Mouse (Mus musculus): ENCODE results near the gene 4931417E11Rik. TPM values are rescaled to one million over a fixed set of nuclear protein-coding genes. Genes with fewer than 3 reads are reported as not detected.
A peak's percentile ranks its signal among the peaks of the same experiment; 100 is the strongest.

The 4931417E11Rik gene
- not detected for total RNA-seq (2021)
- long read RNA-seq = 0 reads

GRCm38 (mm10) chr6:73469567-73469966 is at the start of gene 4931417E11Rik:
Gene 4931417E11Rik, minus strand, starts transcription at chr6:73469667.
- DNase-seq (ENCODE audit: low spot score in 2 of 2) = no peak

- peak; percentile 87 to 89 for DNase-seq (ENCODE audit: low spot score in 2 of 2)
Measured at GRCm38 (mm10) chr6:73517818-73518396, 48.4 kb upstream of the 4931417E11Rik start.

- DNase-seq (ENCODE audit: low spot score in 2 of 2) = no peak
Measured at GRCm38 (mm10) chr6:73512907-73513306, 43.4 kb upstream of the 4931417E11Rik start.

- DNase-seq (ENCODE audit: low spot score in 2 of 2) = no peak
Measured at GRCm38 (mm10) chr6:73499631-73500030, 30.2 kb upstream of the 4931417E11Rik start.

GRCm38 (mm10) chr6:73497321-73497720 is 27.9 kb upstream of the 4931417E11Rik start:
- no peak for DNase-seq (ENCODE audit: low spot score in 2 of 2)

GRCm38 (mm10) chr6:73490524-73490923 is 21.1 kb upstream of the 4931417E11Rik start:
- DNase-seq (ENCODE audit: low spot score in 2 of 2) = no peak

GRCm38 (mm10) chr6:73485616-73486015 is 16.1 kb upstream of the 4931417E11Rik start:
- DNase-seq (ENCODE audit: low spot score in 2 of 2) = no peak

- no peak for DNase-seq (ENCODE audit: low spot score in 2 of 2)
Measured at GRCm38 (mm10) chr6:73466084-73466483, 3.4 kb downstream of the 4931417E11Rik start.

GRCm38 (mm10) chr6:73462543-73462942 is 6.9 kb downstream of the 4931417E11Rik start:
- no peak for DNase-seq (ENCODE audit: low spot score in 2 of 2)

- DNase-seq (ENCODE audit: low spot score in 2 of 2) = no peak
Measured at GRCm38 (mm10) chr6:73433912-73434311, 35.6 kb downstream of the 4931417E11Rik start.

- DNase-seq (ENCODE audit: low spot score in 2 of 2) = peak in 1 of 2 experiments; percentile 20
Measured at GRCm38 (mm10) chr6:73428618-73429336, 40.7 kb downstream of the 4931417E11Rik start.

- DNase-seq (ENCODE audit: low spot score in 2 of 2) = no peak
Measured at GRCm38 (mm10) chr6:73427273-73427812, 42.1 kb downstream of the 4931417E11Rik start.

Other genes starting within 250 kb of the 4931417E11Rik start
- gene Dnah6, start 248.0 kb downstream of the 4931417E11Rik start, total RNA-seq (2021) = 1 to 10 TPM; 1.8 to 2.4 TPM
- 100 to 1,000 TPM; 109 to 114 TPM for gene Suclg1, start 221.3 kb downstream of the 4931417E11Rik start, total RNA-seq (2021)

All from layer of hippocampus, postnatal 10 days (tissue).